Mouse (Mus musculus) frontal cortex, postnatal 36 days (tissue): Measurements from ENCODE around the gene 2810459M11Rik.

Experiments
- DNase-seq, 2 experiments: peaks; one replicate each; pipeline ENCODE4 v3.0.0; 2022; ENCODE audit warnings: low spot score in 2 of 2

Gene 2810459M11Rik

GRCm38 (mm10) chr1:86053198-86053921 is 7.7 kb downstream of the 2810459M11Rik start:
- DNase-seq, result peak; percentile 55 to 82

GRCm38 (mm10) chr1:86054943-86055342 is 9.3 kb downstream of the 2810459M11Rik start:
- no peak for DNase-seq

GRCm38 (mm10) chr1:86056284-86056683 is 10.6 kb downstream of the 2810459M11Rik start:
- DNase-seq, result no peak

- DNase-seq, result peak; percentile 91 to 95
Measured at GRCm38 (mm10) chr1:86058856-86059769, 13.4 kb downstream of the 2810459M11Rik start.

GRCm38 (mm10) chr1:86062523-86062922 is 16.9 kb downstream of the 2810459M11Rik start:
- DNase-seq, result no peak

- DNase-seq, result peak; percentile 91 to 93
Measured at GRCm38 (mm10) chr1:86064271-86064991, 18.8 kb downstream of the 2810459M11Rik start, which contains the start of gene Psmd1. Gene Psmd1, plus strand, starts transcription at chr1:86064387.

- DNase-seq, result no peak
Measured at GRCm38 (mm10) chr1:86076565-86076964, 30.9 kb downstream of the 2810459M11Rik start.

- no peak for DNase-seq
Measured at GRCm38 (mm10) chr1:86094413-86094812, 48.8 kb downstream of the 2810459M11Rik start.

GRCm38 (mm10) chr1:86105054-86105453 is 59.4 kb downstream of the 2810459M11Rik start:
- no peak for DNase-seq
